Comparison of ENCODE assay signal across 8 mouse cellular contexts in genomic region chr2:94122182-94123041, GRCm38 (mm10). TPM values are rescaled to one million over a fixed set of nuclear protein-coding genes. Genes with fewer than 3 reads are reported as not detected.
DNase-seq lines count a peak whose midpoint lies in the region; ATAC-seq and TF ChIP-seq lines count a peak whose summit lies in the region.

No protein-coding gene starts in this region.

- no peaks in the 10 kb centered on the region for H3K36me3 ChIP-seq in heart, embryonic 13.5 days
- H3K36me3 ChIP-seq in thymus, adult 2 months (ENCODE audit: control insufficient read depth, insufficient read depth, low read length), result no peaks in the 10 kb centered on the region

- peak overlapping the region; percentile 10 for H3K4me3 ChIP-seq in heart, embryonic 13.5 days
- H3K4me3 ChIP-seq in thymus, adult 2 months (ENCODE audit: control insufficient read depth, insufficient read depth, low read length), result no peak overlapping the region

- TF ChIP-seq CTCF in thymus, adult 2 months (IDR thresholded peaks at IDR 0.05; ENCODE audit: borderline replicate concordance, control insufficient read depth, extremely low read depth, insufficient read depth, low read length, poor library complexity), result no peak

- H3K9ac ChIP-seq in heart, embryonic 13.5 days, result peak overlapping the region; percentile 16; the same call in 1 of the 2 replicates

- no peaks in the 10 kb centered on the region for H3K9me3 ChIP-seq in heart, embryonic 13.5 days

- H3K4me2 ChIP-seq in heart, embryonic 13.5 days, result peak overlapping the region; percentile 56

- ATAC-seq in frontal cortex, adult (ENCODE audit: low TSS enrichment), result peak; percentile 80
- no peak for ATAC-seq in heart, embryonic 13.5 days (ENCODE audit: extremely low read depth, insufficient number of reproducible peaks, low FRiP score, low TSS enrichment)

- WGBS in heart, embryonic 13.5 days, result 20% methylated on average over 7 of the region's 7 CpGs
- 67% methylated on average over 7 of the region's 7 CpGs for WGBS in thymus, adult 2 months

- H3K27ac ChIP-seq in heart, embryonic 13.5 days (replicated peaks), result peak overlapping the region; percentile 92
- H3K27ac ChIP-seq in thymus, adult 2 months (ENCODE audit: control insufficient read depth, insufficient read depth, low read length), result no peak overlapping the region

- peaks cover 61% of the 10 kb centered on the region for H3K4me1 ChIP-seq in heart, embryonic 13.5 days
- no peaks in the 10 kb centered on the region for H3K4me1 ChIP-seq in thymus, adult 2 months (replicated peaks; ENCODE audit: control insufficient read depth, insufficient read depth, low read length)

- no peaks in the 10 kb centered on the region for H3K27me3 ChIP-seq in heart, embryonic 13.5 days (replicated peaks)
- H3K27me3 ChIP-seq in thymus, adult 2 months (ENCODE audit: control insufficient read depth, insufficient read depth, low read length), result no peaks in the 10 kb centered on the region

- TF ChIP-seq POLR2A in thymus, adult 2 months (IDR thresholded peaks at IDR 0.05; ENCODE audit: control insufficient read depth, extremely low read depth, insufficient read depth, low read length, poor library complexity), result no peak

- no peak for DNase-seq in frontal cortex, postnatal 25 days (ENCODE audit: low spot score in 2 of 2)
- peak; percentile 18 for DNase-seq in cerebellum, adult 9-11 months
- DNase-seq in left cerebral cortex, adult 9 months (ENCODE audit: low spot score in 2 of 2), result peak; percentile 42 to 44
- DNase-seq in right cerebral cortex, adult 2 months (ENCODE audit: low spot score in 2 of 2), result peak; percentile 44
- no peak for DNase-seq in adrenal gland, postnatal 14 days
- DNase-seq in thymus, adult 2 months, result no peak

RNA-seq across cellular contexts. Expression of gene Hsd17b12, which starts 35.4 kb away (rescaled TPM):
- polyA plus RNA-seq in heart, embryonic 13.5 days (2015; fragmentation: Nextera tagmentation; extraction: Ambion mirVana), result 66.7 and 72.1 TPM in 2 replicates
- 169 and 178 TPM in 2 replicates for total RNA-seq in adrenal gland, postnatal 14 days (2021)
- polyA plus RNA-seq in thymus, adult 2 months (2012; rRNA removed), result 15.2 and 18.5 TPM in 2 replicates

Comparison
In these comparisons a context has a peak if more than half of its experiments do, and no peak if none do; other contexts are left out.
1. DNase-seq: peak in cerebellum, adult 9-11 months (single experiment), left cerebral cortex, adult 9 months (2 of 2) and right cerebral cortex, adult 2 months (2 of 2); none in frontal cortex, postnatal 25 days (0 of 2), adrenal gland, postnatal 14 days (single experiment) and thymus, adult 2 months (single experiment).